15 mouse cellular contexts compared by ENCODE assay signal in the genomic region with DNA sequence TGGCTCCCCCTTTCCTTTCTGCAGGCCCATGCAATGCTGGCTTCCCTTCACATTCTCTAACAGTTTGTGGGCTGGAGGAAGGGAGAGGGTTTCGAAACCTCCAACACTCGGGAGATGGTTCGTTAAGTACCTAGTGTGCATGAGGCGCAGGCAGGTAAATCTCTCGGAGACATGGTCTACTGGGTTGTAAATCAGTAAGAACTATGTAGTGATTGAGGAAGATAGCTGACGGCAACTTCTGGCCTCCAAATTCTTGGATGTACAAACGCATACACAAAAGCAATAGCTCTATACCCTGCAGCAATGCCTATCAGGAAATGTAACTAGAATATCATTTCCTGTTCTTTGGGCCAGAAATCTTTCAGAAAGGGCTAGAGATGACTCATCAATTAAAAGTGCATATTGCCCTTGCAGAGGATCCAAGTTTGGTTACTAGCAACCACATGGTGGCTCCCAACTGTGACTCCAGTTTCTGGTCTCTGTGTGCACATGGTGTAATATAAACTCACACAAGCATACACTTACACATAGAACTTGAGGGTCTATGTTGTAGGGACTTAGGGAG. TPM values are rescaled to one million over a fixed set of nuclear protein-coding genes. Genes with fewer than 3 reads are reported as not detected.
DNase-seq lines count a peak whose midpoint lies in the region; ATAC-seq and TF ChIP-seq lines count a peak whose summit lies in the region.
"Had no signal": no experiment of that assay in that cellular context is flagged by ENCODE, and none has a peak within 500 bp of the region (broad histone marks: within the 10 kb centered on the region; RNA-seq: fewer than 3 reads in every experiment).

No protein-coding gene starts in this region.

- no peaks in the 10 kb centered on the region for H3K27me3 ChIP-seq in forebrain, postnatal 0 days (ENCODE audit: insufficient read depth, low read length)
- H3K27me3 ChIP-seq in forebrain, embryonic 11.5 days (ENCODE audit: control insufficient read depth, insufficient read depth, low read length): no peaks in the 10 kb centered on the region
- H3K27me3 ChIP-seq in hindbrain, postnatal 0 days (ENCODE audit: insufficient read depth, low read length): no peaks in the 10 kb centered on the region
- H3K27me3 ChIP-seq: forebrain, embryonic 12.5 days; limb, embryonic 12.5 days had no signal

- H3K27ac ChIP-seq in forebrain, postnatal 0 days (ENCODE audit: low read depth, low read length): no peak overlapping the region
- H3K27ac ChIP-seq in forebrain, embryonic 11.5 days (ENCODE audit: low read depth, low read length): no peak overlapping the region
- H3K27ac ChIP-seq in hindbrain, postnatal 0 days: no peak overlapping the region
- H3K27ac ChIP-seq: forebrain, embryonic 12.5 days; hindbrain, embryonic 10.5 days; limb, embryonic 12.5 days had no signal

- DNase-seq in forebrain, postnatal 0 days: peak; percentile 23
- DNase-seq in forebrain, embryonic 11.5 days (ENCODE audit: low spot score): no peak
- peak; percentile 29 for DNase-seq in 3134 (ENCODE audit: extremely low read depth, insufficient read length, low spot score)
- DNase-seq in MN1 (ENCODE audit: low spot score): peak; percentile 66
- DNase-seq in gonadal fat pad, adult 2 months (ENCODE audit: low read depth): peak; percentile 50
- DNase-seq in hindbrain, postnatal 0 days (ENCODE audit: low spot score): no peak
- DNase-seq in ovary, adult 18-20 months (ENCODE audit: low spot score): no peak
- DNase-seq: gastrocnemius, postnatal 25 days; kidney, postnatal 36 days; lung, embryonic 14.5 days had no signal

- no peaks in the 10 kb centered on the region for H3K9me3 ChIP-seq in forebrain, postnatal 0 days (ENCODE audit: low read length)
- no peaks in the 10 kb centered on the region for H3K9me3 ChIP-seq in forebrain, embryonic 11.5 days (ENCODE audit: control insufficient read depth, low read length)
- no peaks in the 10 kb centered on the region for H3K9me3 ChIP-seq in hindbrain, postnatal 0 days (ENCODE audit: low read length)
- H3K9me3 ChIP-seq: forebrain, embryonic 12.5 days; hindbrain, embryonic 10.5 days; limb, embryonic 12.5 days had no signal

- ATAC-seq in forebrain, postnatal 0 days: no peak
- no peak for ATAC-seq in forebrain, embryonic 11.5 days (replicated peaks; ENCODE audit: low FRiP score)
- no peak; the same call in 1 of the 2 replicates for ATAC-seq in megakaryocyte-erythroid progenitor cell, adult 5-6 weeks (replicated peaks; ENCODE audit: low FRiP score, low TSS enrichment, poor library complexity, severe bottlenecking)
- ATAC-seq in hindbrain, postnatal 0 days: no peak
- ATAC-seq: midbrain, embryonic 16.5 days had no signal

- H3K36me3 ChIP-seq in forebrain, postnatal 0 days (ENCODE audit: insufficient read depth): peaks cover 42% of the 10 kb centered on the region
- peaks cover 2% of the 10 kb centered on the region; the same call in 1 of the 2 replicates for H3K36me3 ChIP-seq in forebrain, embryonic 11.5 days (ENCODE audit: control insufficient read depth, insufficient read depth, low read length)
- peaks cover 38% of the 10 kb centered on the region for H3K36me3 ChIP-seq in hindbrain, postnatal 0 days (ENCODE audit: insufficient read depth, low read length)

- no peak overlapping the region for H3K9ac ChIP-seq in forebrain, postnatal 0 days
- no peak overlapping the region for H3K9ac ChIP-seq in forebrain, embryonic 11.5 days (ENCODE audit: low read length)
- H3K9ac ChIP-seq in hindbrain, postnatal 0 days (replicated peaks; ENCODE audit: low read length): no peak overlapping the region
- H3K9ac ChIP-seq: forebrain, embryonic 12.5 days; limb, embryonic 12.5 days; lung, embryonic 14.5 days had no signal

- no peak overlapping the region for H3K4me3 ChIP-seq in forebrain, postnatal 0 days (ENCODE audit: low read depth, low read length)
- no peak overlapping the region for H3K4me3 ChIP-seq in forebrain, embryonic 11.5 days (ENCODE audit: low read depth, low read length)
- H3K4me3 ChIP-seq in hindbrain, postnatal 0 days (ENCODE audit: low read length): no peak overlapping the region
- H3K4me3 ChIP-seq: forebrain, embryonic 12.5 days; hindbrain, embryonic 10.5 days; limb, embryonic 12.5 days had no signal

- 90% methylated on average over 7 of the region's 7 CpGs for WGBS in forebrain, postnatal 0 days
- 91% methylated on average over 7 of the region's 7 CpGs for WGBS in forebrain, embryonic 11.5 days
- WGBS in hindbrain, postnatal 0 days: 88% methylated on average over 7 of the region's 7 CpGs

- no peak overlapping the region for H3K4me2 ChIP-seq in forebrain, postnatal 0 days (ENCODE audit: low read depth)
- H3K4me2 ChIP-seq in forebrain, embryonic 11.5 days (ENCODE audit: low read depth, low read length, severe bottlenecking): no peak overlapping the region
- H3K4me2 ChIP-seq in hindbrain, postnatal 0 days (ENCODE audit: low read depth, low read length): no peak overlapping the region
- H3K4me2 ChIP-seq: forebrain, embryonic 12.5 days; limb, embryonic 12.5 days; lung, embryonic 14.5 days had no signal

- H3K4me1 ChIP-seq in forebrain, postnatal 0 days (ENCODE audit: insufficient read depth): no peaks in the 10 kb centered on the region
- no peaks in the 10 kb centered on the region for H3K4me1 ChIP-seq in forebrain, embryonic 11.5 days (replicated peaks; ENCODE audit: control insufficient read depth, insufficient read depth, low read length)
- H3K4me1 ChIP-seq in hindbrain, postnatal 0 days (ENCODE audit: insufficient read depth, low read length): no peaks in the 10 kb centered on the region
- H3K4me1 ChIP-seq: forebrain, embryonic 12.5 days; hindbrain, embryonic 10.5 days; limb, embryonic 12.5 days had no signal

- 0 out of 2 replicates have a peak, but pooled peaks have one; percentile 7 for TF ChIP-seq CTCF in forebrain, postnatal 0 days (IDR thresholded peaks at IDR 0.05; ENCODE audit: low read depth)
- TF ChIP-seq CTCF in hindbrain, postnatal 0 days (IDR thresholded peaks at IDR 0.05; ENCODE audit: low read depth): no peak; the same call in 1 of the 2 replicates

RNA-seq across cellular contexts. Expression of gene Ttc1, which starts 19.0 kb away (rescaled TPM):
- total RNA-seq in forebrain, postnatal 0 days (2014; rRNA removed): 38.6 and 70.0 TPM in 2 replicates
- 71.3 and 76.9 TPM in 2 replicates for polyA plus RNA-seq in forebrain, postnatal 0 days (2015; fragmentation: Nextera tagmentation; extraction: Ambion mirVana)
- polyA plus RNA-seq in forebrain, embryonic 11.5 days (2014; fragmentation: Nextera tagmentation; extraction: Ambion mirVana): 75.1 and 78.5 TPM in 2 replicates
- 22.0 and 23.2 TPM in 2 replicates for polyA plus RNA-seq in gonadal fat pad, adult 2 months (2012; rRNA removed)
- 38.4 and 68.3 TPM in 2 replicates for total RNA-seq in megakaryocyte-erythroid progenitor cell, adult 5-6 weeks (2014; fragmentation: Nextera tagmentation)
- 74.5 and 103 TPM in 2 replicates for total RNA-seq in megakaryocyte-erythroid progenitor cell, adult 5-6 weeks (2017)
- total RNA-seq in hindbrain, postnatal 0 days (2014; rRNA removed): 22.1 and 33.6 TPM in 2 replicates
- polyA plus RNA-seq in hindbrain, postnatal 0 days (2015; fragmentation: Nextera tagmentation; extraction: Ambion mirVana): 78.8 and 82.5 TPM in 2 replicates

RNA-seq across cellular contexts. Expression of gene Pwwp2a, which starts 47.0 kb away (rescaled TPM):
- 26.2 and 29.8 TPM in 2 replicates for total RNA-seq in forebrain, postnatal 0 days (2014; rRNA removed)
- polyA plus RNA-seq in forebrain, postnatal 0 days (2015; fragmentation: Nextera tagmentation; extraction: Ambion mirVana): 12.2 and 16.6 TPM in 2 replicates
- polyA plus RNA-seq in forebrain, embryonic 11.5 days (2014; fragmentation: Nextera tagmentation; extraction: Ambion mirVana): 44.7 and 46.0 TPM in 2 replicates
- polyA plus RNA-seq in gonadal fat pad, adult 2 months (2012; rRNA removed): 12.5 and 14.8 TPM in 2 replicates
- 55.1 TPM in 2 replicates for total RNA-seq in megakaryocyte-erythroid progenitor cell, adult 5-6 weeks (2014; fragmentation: Nextera tagmentation)
- total RNA-seq in megakaryocyte-erythroid progenitor cell, adult 5-6 weeks (2017): 29.4 and 36.7 TPM in 2 replicates
- 24.0 and 25.4 TPM in 2 replicates for total RNA-seq in hindbrain, postnatal 0 days (2014; rRNA removed)
- polyA plus RNA-seq in hindbrain, postnatal 0 days (2015; fragmentation: Nextera tagmentation; extraction: Ambion mirVana): 19.4 and 21.1 TPM in 2 replicates

Comparison
In these comparisons a context has a peak if more than half of its experiments do, and no peak if none do; other contexts are left out.
1. DNase-seq: peak in forebrain, postnatal 0 days (single experiment), 3134 (single experiment), MN1 (single experiment) and gonadal fat pad, adult 2 months (single experiment); none in forebrain, embryonic 11.5 days (single experiment), hindbrain, postnatal 0 days (single experiment) and ovary, adult 18-20 months (single experiment).